Mouse (Mus musculus) left cerebral cortex, adult 9 months (tissue): Measurements from ENCODE around the gene Kitl.

Experiments
- DNase-seq, 2 experiments: peaks; one replicate each; pipeline ENCODE4 v3.0.0; 2022; ENCODE audit warnings: low spot score in 2 of 2

Gene Kitl

GRCm38 (mm10) chr10:100124452-100124851, 109.0 kb downstream of the Kitl start:
- no peak for DNase-seq

- DNase-seq: no peak
These were observed 112.7 kb downstream of the Kitl start for GRCm38 (mm10) chr10:100127837-100128743.

DNA sequence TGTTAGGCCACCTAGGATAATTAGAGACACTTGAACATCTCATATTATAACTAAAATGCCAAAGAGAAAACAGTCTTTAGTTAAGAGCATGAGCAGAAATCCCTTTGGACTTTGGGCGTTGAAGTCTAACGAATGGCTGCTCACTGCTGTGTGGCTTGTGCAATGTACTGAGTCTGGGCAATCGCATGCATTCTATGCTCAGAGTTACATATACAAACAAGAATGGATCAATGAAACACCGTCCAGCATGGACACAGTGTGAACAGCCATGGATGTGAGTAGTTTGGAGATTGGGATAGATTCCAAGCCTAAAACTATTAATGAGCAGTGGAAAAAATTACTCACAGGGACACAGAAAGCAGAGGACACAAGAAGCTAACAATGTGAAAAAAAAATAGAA, 116.2 kb downstream of the Kitl start:
- no peak for DNase-seq

DNA sequence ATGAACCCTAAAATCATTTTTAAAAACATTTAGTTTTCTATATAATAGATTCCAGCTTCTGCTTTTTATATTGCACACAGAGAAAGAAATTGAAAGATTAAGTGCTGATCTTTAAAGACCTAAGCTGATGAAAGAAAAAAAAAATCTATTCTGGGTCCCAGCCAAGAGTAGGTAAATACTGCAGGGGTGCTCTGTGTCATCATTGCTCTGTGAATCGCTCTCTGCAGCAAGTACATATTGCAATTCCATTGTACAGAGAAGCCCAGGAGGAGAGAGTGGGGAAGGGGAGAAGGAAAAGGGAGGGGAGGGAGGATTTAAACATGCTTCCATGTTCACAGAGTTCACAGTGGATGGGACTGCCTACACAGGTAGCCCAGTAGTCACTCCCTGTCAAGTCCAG, 116.9 kb downstream of the Kitl start:
- no peak for DNase-seq

DNA sequence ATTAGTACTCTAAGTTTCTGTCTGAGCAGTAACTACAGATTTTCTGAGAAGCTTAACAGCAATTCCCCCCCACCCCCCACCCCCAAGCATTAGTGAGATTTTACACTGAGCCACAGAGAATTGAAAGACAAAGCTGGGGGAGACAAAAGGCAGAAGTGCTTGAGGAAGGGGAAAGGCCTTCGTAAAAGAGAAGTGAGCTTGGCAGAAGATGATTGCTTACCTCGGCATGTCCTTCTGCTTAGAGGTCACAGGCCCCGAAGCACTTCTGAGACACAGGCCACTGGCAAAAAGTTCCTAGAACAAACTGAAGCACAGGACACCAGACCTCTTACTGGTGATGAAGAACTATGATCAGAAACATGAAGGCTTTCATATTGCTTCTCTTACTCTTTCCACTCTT, 123.1 kb downstream of the Kitl start:
- no peak for DNase-seq

- DNase-seq: no peak
These were observed 132.7 kb downstream of the Kitl start for GRCm38 (mm10) chr10:100148123-100148522.
